8 mouse cellular contexts compared by ENCODE assay signal in genomic region chr6:89360709-89361417, GRCm38 (mm10). TPM values are rescaled to one million over a fixed set of nuclear protein-coding genes. Genes with fewer than 3 reads are reported as not detected.
DNase-seq lines count a peak whose midpoint lies in the region; ATAC-seq and TF ChIP-seq lines count a peak whose summit lies in the region.

No protein-coding gene starts in this region.

- intact Hi-C loops in left cerebral cortex, postnatal 25 days (cut with DNase I) = loop anchor here (5.0 kb wide), 5 partner anchors 106 to 434 kb away; no protein-coding TSS in a partner anchor

- WGBS in kidney, embryonic 16.5 days = 45% methylated on average over 8 of the region's 8 CpGs
- 41% methylated on average over 8 of the region's 8 CpGs for WGBS in hindbrain, postnatal 0 days

- H3K36me3 ChIP-seq in kidney, embryonic 16.5 days (ENCODE audit: insufficient read depth, low read length) = peaks cover 13% of the 10 kb centered on the region
- no peaks in the 10 kb centered on the region for H3K36me3 ChIP-seq in hindbrain, postnatal 0 days (ENCODE audit: insufficient read depth, low read length)

- TF ChIP-seq CTCF in hindbrain, postnatal 0 days (IDR thresholded peaks at IDR 0.05; ENCODE audit: low read depth) = peak; percentile 29

- peak; percentile 1; the same call in 1 of the 2 replicates for ATAC-seq in kidney, embryonic 16.5 days (ENCODE audit: low FRiP score, low TSS enrichment)
- peak; percentile 16 for ATAC-seq in hindbrain, postnatal 0 days

- no peaks in the 10 kb centered on the region for H3K9me3 ChIP-seq in kidney, embryonic 16.5 days (ENCODE audit: low read length)
- H3K9me3 ChIP-seq in hindbrain, postnatal 0 days (ENCODE audit: low read length) = no peaks in the 10 kb centered on the region

- H3K9ac ChIP-seq in kidney, embryonic 16.5 days (replicated peaks; ENCODE audit: low read length) = peak overlapping the region; percentile 96
- H3K9ac ChIP-seq in hindbrain, postnatal 0 days (replicated peaks; ENCODE audit: low read length) = peak overlapping the region; percentile 88

- H3K27ac ChIP-seq in kidney, embryonic 16.5 days (ENCODE audit: low read length) = no peak overlapping the region
- H3K27ac ChIP-seq in hindbrain, postnatal 0 days = peak overlapping the region; percentile 78; the same call in 1 of the 2 replicates

- H3K4me1 ChIP-seq in kidney, embryonic 16.5 days (ENCODE audit: insufficient read depth, low read length) = peaks cover 37% of the 10 kb centered on the region
- peaks cover 25% of the 10 kb centered on the region for H3K4me1 ChIP-seq in hindbrain, postnatal 0 days (ENCODE audit: insufficient read depth, low read length)

- peak overlapping the region; percentile 96 for H3K4me2 ChIP-seq in kidney, embryonic 16.5 days (replicated peaks; ENCODE audit: low read depth, low read length)
- H3K4me2 ChIP-seq in hindbrain, postnatal 0 days (ENCODE audit: low read depth, low read length) = peak overlapping the region; percentile 97

- H3K27me3 ChIP-seq in kidney, embryonic 16.5 days (ENCODE audit: insufficient read depth, low read length) = no peaks in the 10 kb centered on the region
- H3K27me3 ChIP-seq in hindbrain, postnatal 0 days (ENCODE audit: insufficient read depth, low read length) = no peaks in the 10 kb centered on the region

- peak overlapping the region; percentile 97 for H3K4me3 ChIP-seq in kidney, embryonic 16.5 days (ENCODE audit: low read length)
- peak overlapping the region; percentile 95 for H3K4me3 ChIP-seq in hindbrain, postnatal 0 days (ENCODE audit: low read length)

- no peak for DNase-seq in kidney, postnatal 4 days
- DNase-seq in c-Kit-positive CD71-positive TER-119-negative erythroid progenitor cells, embryonic 14.5 days (ENCODE audit: low read depth) = peak; percentile 20
- DNase-seq in hindbrain, postnatal 0 days (ENCODE audit: low spot score) = peak; percentile 28
- DNase-seq in neural tube, embryonic 10.5 days (ENCODE audit: extremely low spot score, low spot score) = peak; percentile 30
- DNase-seq in thymus, postnatal 36 days = no peak
- no peak for DNase-seq in left cerebral cortex, postnatal 25 days (ENCODE audit: low spot score in 2 of 2)
- no peak for DNase-seq in adrenal gland, adult (ENCODE audit: inconsistent age in 2 of 2, low spot score in 1 of 2)

RNA-seq across cellular contexts. Expression of gene Plxna1, which starts 1.6 kb away (rescaled TPM):
- polyA plus RNA-seq in kidney, embryonic 16.5 days (2015; fragmentation: Nextera tagmentation; extraction: Ambion mirVana) = 12.1 and 19.5 TPM in 2 replicates
- 135 and 145 TPM in 2 replicates for total RNA-seq in hindbrain, postnatal 0 days (2014; rRNA removed)
- polyA plus RNA-seq in hindbrain, postnatal 0 days (2015; fragmentation: Nextera tagmentation; extraction: Ambion mirVana) = 25.3 and 30.6 TPM in 2 replicates
- 10 to 100 TPM; 59.4 to 74.6 TPM for total RNA-seq in left cerebral cortex, postnatal 25 days (2021)

Comparison
In these comparisons a context has a peak if more than half of its experiments do, and no peak if none do; other contexts are left out.
1. DNase-seq: peak in c-Kit-positive CD71-positive TER-119-negative erythroid progenitor cells, embryonic 14.5 days (single experiment), hindbrain, postnatal 0 days (single experiment) and neural tube, embryonic 10.5 days (single experiment); none in kidney, postnatal 4 days (0 of 2), thymus, postnatal 36 days (0 of 2), left cerebral cortex, postnatal 25 days (0 of 2) and adrenal gland, adult (0 of 2).